Mouse (Mus musculus) MEL (cell line): ENCODE results near the gene Wwc2.

Experiments
- BHLHE40 ChIP-seq: IDR thresholded peaks from 2 replicates; pipeline ENCODE4 v1.6.1; 2012; ENCODE audit warnings: low read depth, mild to moderate bottlenecking, inconsistent platforms, low read length, improper control_type of control experiment, borderline replicate concordance
- CHD1 ChIP-seq: IDR thresholded peaks from 2 replicates; pipeline ENCODE4 v1.6.1; 2012; ENCODE audit warnings: low read depth, mild to moderate bottlenecking, inconsistent platforms, low read length, improper control_type of control experiment
- CTCF ChIP-seq, 3 experiments: IDR thresholded peaks in 2 of 3; conservative IDR thresholded peaks in 1 of 3; 2 replicates each; pipeline ENCODE4 v1.5.1; 2011 to 2012; ENCODE audit warnings: low read length in 3 of 3, low read depth in 2 of 3, mild to moderate bottlenecking in 2 of 3, improper control_type of control experiment in 1 of 3, inconsistent platforms in 1 of 3, mixed read lengths in 1 of 3, moderate library complexity in 1 of 3; ENCODE audit not compliant: control insufficient read depth in 1 of 3, insufficient read depth in 1 of 3, poor library complexity in 1 of 3, severe bottlenecking in 1 of 3
- E2F4 ChIP-seq: IDR thresholded peaks from 2 replicates; pipeline ENCODE4 v1.6.1; 2011; ENCODE audit warnings: low read depth, low read length, improper control_type of control experiment, borderline replicate concordance
- EP300 ChIP-seq, 2 experiments: IDR thresholded peaks; 2 replicates each; pipeline ENCODE4 v1.6.1; 2011; ENCODE audit warnings: improper control_type of control experiment in 2 of 2, low read length in 2 of 2, low read depth in 1 of 2, mild to moderate bottlenecking in 1 of 2
- GATA1 ChIP-seq: IDR thresholded peaks from 2 replicates; pipeline ENCODE4 v1.6.1; 2011; ENCODE audit warnings: low read depth, low read length, improper control_type of control experiment
- NELFE ChIP-seq: IDR thresholded peaks from 2 replicates; pipeline ENCODE4 v1.6.1; 2011; ENCODE audit warnings: low read depth, low read length, improper control_type of control experiment
- POLR2A ChIP-seq, 2 experiments: IDR thresholded peaks; 2 replicates each; pipeline ENCODE4 v1.6.1; 2011 to 2012; ENCODE audit warnings: low read length in 2 of 2, mild to moderate bottlenecking in 2 of 2, control low read depth in 1 of 2, improper control_type of control experiment in 1 of 2, low read depth in 1 of 2, moderate library complexity in 1 of 2; ENCODE audit not compliant: control insufficient read depth in 1 of 2, insufficient read depth in 1 of 2, poor library complexity in 1 of 2
- SIN3A ChIP-seq: IDR thresholded peaks from 2 replicates; pipeline ENCODE4 v1.6.1; 2012; ENCODE audit warnings: low read length, improper control_type of control experiment, inconsistent platforms
- TCF12 ChIP-seq: IDR thresholded peaks from 2 replicates; pipeline ENCODE4 v1.6.1; 2014; ENCODE audit warnings: low read depth, mild to moderate bottlenecking, inconsistent platforms, low read length, improper control_type of control experiment, moderate library complexity
- USF1 ChIP-seq: IDR thresholded peaks from 2 replicates; pipeline ENCODE4 v1.6.1; 2014; ENCODE audit warnings: low read depth, mild to moderate bottlenecking, inconsistent platforms, low read length, improper control_type of control experiment, moderate library complexity
- ZNF384 ChIP-seq: IDR thresholded peaks from 2 replicates; pipeline ENCODE4 v1.6.1; 2012; ENCODE audit warnings: low read depth, mild to moderate bottlenecking, inconsistent platforms, low read length, improper control_type of control experiment

- no peak for TF ChIP-seq POLR2A (IDR thresholded peaks at IDR 0.05; ENCODE audit: control insufficient read depth in 1 of 2, insufficient read depth in 1 of 2, low read depth in 1 of 2, low read length in 2 of 2, poor library complexity in 1 of 2)
- TF ChIP-seq EP300 (IDR thresholded peaks at IDR 0.05; ENCODE audit: low read depth in 1 of 2, low read length in 2 of 2) = no peak
- no peak for TF ChIP-seq CTCF (IDR thresholded peaks at IDR 0.05 in 2 of 3, conservative IDR thresholded peaks at IDR 0.05 in 1 of 3; ENCODE audit: control insufficient read depth in 1 of 3, insufficient read depth in 1 of 3, low read depth in 2 of 3, low read length in 3 of 3, poor library complexity in 1 of 3, severe bottlenecking in 1 of 3)
- TF ChIP-seq ZNF384 = no peak
- TF ChIP-seq GATA1 = no peak
- TF ChIP-seq BHLHE40 = no peak
- TF ChIP-seq SIN3A = no peak
- no peak for TF ChIP-seq NELFE
- TF ChIP-seq E2F4 = no peak
- TF ChIP-seq TCF12 = no peak
- TF ChIP-seq CHD1 = no peak
- no peak for TF ChIP-seq USF1
Measured at GRCm38 (mm10) chr8:47852737-47853136, 138.0 kb downstream of the Wwc2 start.
